Mouse (Mus musculus): ENCODE data around the gene Pfdn2. TPM values are rescaled to one million over a fixed set of nuclear protein-coding genes. Genes with fewer than 3 reads are reported as not detected.

Gene Pfdn2
- total and polyA plus RNA-seq, 3 experiments: 25.4 to 97.4 (median 68.3) TPM

- DNase-seq: peak in 1 of 2 experiments; percentile 23
- TF ChIP-seq CTCF (IDR thresholded peaks at IDR 0.05) (no peak), EP300 (IDR thresholded peaks at IDR 0.05; ENCODE audit: insufficient read depth, low read depth, low read length) (no peak), POLR2A (IDR thresholded peaks at IDR 0.05; ENCODE audit: insufficient read depth, low read depth, low read length) (no peak)
- H3K4me1 ChIP-seq (ENCODE audit: control insufficient read depth, insufficient read depth, low read length): no peaks in the 10 kb centered on the region; the same call in 1 of the 2 replicates
- peak overlapping the region; percentile 13; the same call in 1 of the 2 replicates for H3K4me3 ChIP-seq
- H3K79me2 ChIP-seq (replicated peaks; ENCODE audit: control insufficient read depth, insufficient read depth, low read length): no peaks in the 10 kb centered on the region
- H3K27ac ChIP-seq: no peak overlapping the region; the same call in 1 of the 2 replicates
- 38% methylated on average over 26 of the region's 26 CpGs for WGBS
- intact Hi-C loops (cut with DNase I): loop anchor here (2.0 to 5.0 kb wide), 2 partner anchors 47 to 207 kb away; no protein-coding TSS in a partner anchor
- H3K27me3 ChIP-seq (ENCODE audit: control insufficient read depth, insufficient read depth, low read length): no peaks in the 10 kb centered on the region
- H3K9ac ChIP-seq (ENCODE audit: low read depth, low read length): peak overlapping the region; percentile 20; the same call in 1 of the 2 replicates
- no peaks in the 10 kb centered on the region for H3K36me3 ChIP-seq (ENCODE audit: control insufficient read depth, insufficient read depth, low read length)
Observed at GRCm38 (mm10) chr1:171360253-171360652, 14.8 kb downstream of the Pfdn2 start.

- DNase-seq: peak; percentile 65 to 79
- intact Hi-C loops (cut with DNase I): loop anchor here (1.0 to 5.0 kb wide), 3 partner anchors 47 to 206 kb away; no protein-coding TSS in a partner anchor
- H3K79me2 ChIP-seq (replicated peaks; ENCODE audit: control insufficient read depth, insufficient read depth, low read length): no peaks in the 10 kb centered on the region
- peak within 1 kb of the TSS; percentile 13 for H3K4me3 ChIP-seq
- H3K27me3 ChIP-seq (ENCODE audit: control insufficient read depth, insufficient read depth, low read length): no peaks in the 10 kb centered on the region
- peak within 1 kb of the TSS; percentile 44; the same call in 1 of the 2 replicates for H3K27ac ChIP-seq
- no peaks in the 10 kb centered on the region for H3K36me3 ChIP-seq (ENCODE audit: control insufficient read depth, insufficient read depth, low read length)
- TF ChIP-seq CTCF (IDR thresholded peaks at IDR 0.05) (no peak), EP300 (IDR thresholded peaks at IDR 0.05; ENCODE audit: insufficient read depth, low read depth, low read length) (no peak), POLR2A (IDR thresholded peaks at IDR 0.05; ENCODE audit: insufficient read depth, low read depth, low read length) (no peak)
- WGBS: 10% methylated on average over 21 of the region's 21 CpGs
- H3K9ac ChIP-seq (ENCODE audit: low read depth, low read length): peak within 1 kb of the TSS; percentile 49; the same call in 1 of the 2 replicates
- no peaks in the 10 kb centered on the region; the same call in 1 of the 2 replicates for H3K4me1 ChIP-seq (ENCODE audit: control insufficient read depth, insufficient read depth, low read length)
Observed at GRCm38 (mm10) chr1:171360656-171361055, 15.2 kb downstream of the Pfdn2 start, which contains the start of gene Klhdc9. Gene Klhdc9 (minus strand): TSS chr1:171360798.

- Histone ChIP-seq H3K9ac (ENCODE audit: low read depth, low read length) (peak overlapping the region; percentile 49; the same call in 1 of the 2 replicates), H3K27me3 (ENCODE audit: control insufficient read depth, insufficient read depth, low read length) (no peaks in the 10 kb centered on the region), H3K36me3 (ENCODE audit: control insufficient read depth, insufficient read depth, low read length) (no peaks in the 10 kb centered on the region), H3K79me2 (replicated peaks; ENCODE audit: control insufficient read depth, insufficient read depth, low read length) (no peaks in the 10 kb centered on the region), H3K4me3 (peak overlapping the region; percentile 13), H3K27ac (peak overlapping the region; percentile 44; the same call in 1 of the 2 replicates), H3K4me1 (ENCODE audit: control insufficient read depth, insufficient read depth, low read length) (no peaks in the 10 kb centered on the region; the same call in 1 of the 2 replicates)
- DNase-seq: peak; percentile 55 to 56
- intact Hi-C loops (cut with DNase I): loop anchor here (1.0 to 5.0 kb wide), 3 partner anchors 46 to 205 kb away; no protein-coding TSS in a partner anchor
- TF ChIP-seq POLR2A (IDR thresholded peaks at IDR 0.05; ENCODE audit: insufficient read depth, low read depth, low read length): no peak
- peak; percentile 74; the same call in 1 of the 2 replicates for TF ChIP-seq EP300 (IDR thresholded peaks at IDR 0.05; ENCODE audit: insufficient read depth, low read depth, low read length)
- peak; percentile 98 for TF ChIP-seq CTCF (IDR thresholded peaks at IDR 0.05)
- 36% methylated on average over 16 of the region's 16 CpGs for WGBS
Observed at GRCm38 (mm10) chr1:171361106-171362103, 15.9 kb downstream of the Pfdn2 start.

GRCm38 (mm10) chr1:171365934-171366333 lies 20.5 kb downstream of the Pfdn2 start:
- 60% methylated on average over 7 of the region's 7 CpGs for WGBS
- no peak for TF ChIP-seq EP300 (IDR thresholded peaks at IDR 0.05; ENCODE audit: insufficient read depth, low read depth, low read length)
- TF ChIP-seq CTCF (IDR thresholded peaks at IDR 0.05): no peak
- no peak for TF ChIP-seq POLR2A (IDR thresholded peaks at IDR 0.05; ENCODE audit: insufficient read depth, low read depth, low read length)
- H3K4me3 ChIP-seq: no peak overlapping the region
- no peaks in the 10 kb centered on the region for H3K27me3 ChIP-seq (ENCODE audit: control insufficient read depth, insufficient read depth, low read length)
- no peaks in the 10 kb centered on the region for H3K79me2 ChIP-seq (replicated peaks; ENCODE audit: control insufficient read depth, insufficient read depth, low read length)
- DNase-seq: no peak
- H3K4me1 ChIP-seq (ENCODE audit: control insufficient read depth, insufficient read depth, low read length): no peaks in the 10 kb centered on the region; the same call in 1 of the 2 replicates
- H3K27ac ChIP-seq: no peak overlapping the region
- no peaks in the 10 kb centered on the region for H3K36me3 ChIP-seq (ENCODE audit: control insufficient read depth, insufficient read depth, low read length)
- intact Hi-C loops (cut with DNase I): no loop called here
- no peak overlapping the region for H3K9ac ChIP-seq (ENCODE audit: low read depth, low read length)

- intact Hi-C loops (cut with DNase I): no loop called here
- H3K4me3 ChIP-seq: no peak within 1 kb of the TSS
Observed at GRCm38 (mm10) chr1:171369845-171370556, 24.5 kb downstream of the Pfdn2 start, which contains the start of gene Nectin4. Gene Nectin4 (plus strand): TSS chr1:171370099.

More at GRCm38 (mm10) chr1:171369845-171370556, 24.5 kb downstream of the Pfdn2 start, which contains the start of gene Nectin4:
- Histone ChIP-seq H3K27me3 (ENCODE audit: control insufficient read depth, insufficient read depth, low read length) (no peaks in the 10 kb centered on the region), H3K27ac (no peak within 1 kb of the TSS), H3K36me3 (ENCODE audit: control insufficient read depth, insufficient read depth, low read length) (no peaks in the 10 kb centered on the region), H3K4me1 (ENCODE audit: control insufficient read depth, insufficient read depth, low read length) (no peaks in the 10 kb centered on the region), H3K79me2 (replicated peaks; ENCODE audit: control insufficient read depth, insufficient read depth, low read length) (no peaks in the 10 kb centered on the region), H3K9ac (ENCODE audit: low read depth, low read length) (no peak within 1 kb of the TSS)
- TF ChIP-seq CTCF (IDR thresholded peaks at IDR 0.05) (no peak), EP300 (IDR thresholded peaks at IDR 0.05; ENCODE audit: insufficient read depth, low read depth, low read length) (no peak), POLR2A (IDR thresholded peaks at IDR 0.05; ENCODE audit: insufficient read depth, low read depth, low read length) (no peak)
- WGBS: 46% methylated on average over 20 of the region's 20 CpGs
- DNase-seq: no peak

All from heart, adult 2 months (tissue).